Mouse (Mus musculus) brain, embryonic 14.5 days (tissue): Measurements from ENCODE around the gene B3gnt6.

Source experiments
- CTCF ChIP-seq: fragments of 200-500 bp; IDR thresholded peaks from 2 replicates; pipeline ENCODE4 v1.5.1; 2012; ENCODE audit warnings: inconsistent platforms, mild to moderate bottlenecking, moderate library complexity, borderline replicate concordance; ENCODE audit not compliant: insufficient read depth, insufficient read length; ENCODE audit errors: extremely low read depth
- POLR2A ChIP-seq: fragments of 200-500 bp; IDR thresholded peaks from 2 replicates; pipeline ENCODE4 v1.6.1; 2012; ENCODE audit warnings: mild to moderate bottlenecking, inconsistent platforms, borderline replicate concordance; ENCODE audit not compliant: poor library complexity, insufficient read depth, insufficient read length, severe bottlenecking; ENCODE audit errors: extremely low read depth

GRCm38 (mm10) chr7:98145402-98145801 lies 53.9 kb downstream of the B3gnt6 start, which contains the start of gene Omp:
- TF ChIP-seq POLR2A (no peak), CTCF (no peak)
